Mouse (Mus musculus) lung, postnatal 36 days (tissue): ENCODE results near the gene Cubn.
A peak's percentile ranks its signal among the peaks of the same experiment; 100 is the strongest.

Source experiments
- DNase-seq: peaks from one replicate; pipeline ENCODE4 v3.0.0; 2022; ENCODE audit warnings: mixed read lengths

The Cubn gene

DNA sequence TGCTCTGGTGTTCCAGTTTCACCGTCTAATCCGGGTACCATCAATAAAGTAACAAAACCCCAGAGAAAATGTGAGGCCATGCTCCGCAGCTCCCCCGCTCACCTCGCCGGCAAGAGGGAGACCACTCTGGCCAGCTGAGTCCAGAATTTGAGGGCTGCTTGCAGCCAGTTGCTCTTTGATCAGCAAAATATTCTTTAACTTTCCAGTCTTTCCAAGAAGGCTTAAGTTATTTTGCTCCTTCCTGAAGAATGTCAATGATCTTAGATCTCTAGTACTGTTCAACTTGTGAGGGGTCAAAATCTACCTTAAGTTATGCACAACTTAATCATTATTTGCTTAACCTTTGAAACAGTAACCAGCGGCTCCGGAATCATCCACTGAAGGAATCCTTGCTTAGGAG, at the start of gene Cubn:
Gene Cubn (minus strand): TSS at position 80 of the 400 bp plus-strand sequence.
- DNase-seq = no peak

DNA sequence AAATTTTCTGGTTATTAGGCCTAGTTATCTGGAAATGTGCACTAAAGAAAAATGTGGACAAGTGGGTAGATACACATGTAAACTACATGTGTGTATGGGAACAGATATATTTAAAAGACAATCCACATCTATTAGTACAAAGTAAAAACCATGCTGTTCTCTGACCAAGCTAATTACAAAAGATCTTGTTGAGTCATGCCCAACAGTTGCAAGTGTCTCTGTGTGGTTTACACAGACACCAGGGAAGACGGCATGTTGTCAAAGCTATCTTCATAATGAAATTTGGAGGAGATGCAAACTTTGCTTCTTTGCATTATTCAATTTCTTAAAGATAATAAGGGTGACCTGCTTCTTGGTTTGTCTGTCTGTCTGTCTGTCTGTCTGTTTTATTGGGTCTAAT, 48.2 kb upstream of the Cubn start:
- DNase-seq = no peak

DNA sequence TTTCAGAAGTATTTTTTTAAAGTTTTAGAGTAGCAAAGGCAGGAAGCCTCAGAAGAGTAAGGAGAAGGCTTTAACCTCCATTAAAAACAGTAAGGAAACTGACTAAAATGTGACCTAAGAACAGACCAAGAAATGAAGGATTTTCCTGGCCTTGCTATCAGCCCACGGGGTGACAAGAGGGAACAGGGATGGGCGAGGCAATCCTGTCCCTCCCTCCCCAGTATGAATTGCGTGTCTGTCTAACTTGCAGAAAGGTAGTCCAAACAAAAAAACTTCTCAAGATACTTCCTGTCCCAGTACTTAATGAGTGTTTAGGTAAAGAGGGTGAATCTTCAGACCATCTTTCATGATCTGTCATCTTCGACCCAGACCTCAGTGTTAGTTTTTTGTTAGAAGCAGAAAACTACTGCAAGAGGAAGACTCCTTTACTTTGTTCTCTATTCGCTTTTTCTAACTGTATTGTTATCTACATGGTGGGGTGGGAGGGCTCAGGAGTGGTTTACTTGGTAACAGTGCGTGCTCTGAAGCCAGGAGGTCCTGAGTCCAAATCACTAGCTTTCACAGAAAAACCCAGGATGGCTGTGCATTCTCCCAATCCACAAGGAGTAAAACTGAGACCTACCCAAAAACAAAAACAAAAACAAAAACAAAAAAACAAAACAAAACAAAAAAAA, 47.2 kb upstream of the Cubn start:
- DNase-seq = no peak

DNA sequence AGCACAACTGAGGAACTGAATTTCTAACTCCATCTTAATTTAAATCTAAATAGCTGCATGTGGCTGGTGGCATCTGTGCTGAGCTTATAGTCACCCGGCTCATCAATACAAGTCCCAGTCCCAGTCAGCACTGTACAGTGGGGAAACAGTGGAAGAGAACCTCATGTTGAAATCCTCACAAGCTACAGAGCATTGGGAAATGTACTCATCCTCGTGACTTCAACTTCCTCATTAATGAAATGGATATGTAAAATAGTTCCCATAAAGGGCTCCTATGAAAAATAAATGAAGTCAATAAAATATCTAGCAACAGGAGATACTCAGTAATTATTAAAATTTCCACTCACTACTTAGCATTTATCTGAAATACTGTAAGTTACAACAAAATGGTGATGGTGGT, 46.6 kb upstream of the Cubn start:
- DNase-seq = peak; percentile 59

DNA sequence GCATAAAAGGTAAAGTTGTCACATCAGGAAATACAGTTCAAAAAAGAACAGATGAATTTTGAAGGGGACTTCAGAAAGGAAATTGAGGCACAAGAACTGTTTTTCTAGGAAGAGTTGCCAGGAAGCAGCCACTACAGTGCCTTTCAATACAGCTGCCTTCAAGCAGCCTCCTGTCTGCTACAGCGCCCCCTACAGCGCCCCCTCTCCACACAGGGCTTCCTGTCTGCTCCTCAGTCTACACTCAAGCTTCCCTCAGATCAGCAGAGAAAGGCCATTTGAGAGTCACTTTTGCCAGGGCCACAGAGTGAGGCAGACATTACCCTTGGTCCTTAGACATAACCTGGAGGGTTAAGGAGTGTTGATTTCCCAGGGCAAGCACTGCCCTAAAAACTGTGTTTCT, 46.1 kb upstream of the Cubn start:
- DNase-seq = no peak

DNA sequence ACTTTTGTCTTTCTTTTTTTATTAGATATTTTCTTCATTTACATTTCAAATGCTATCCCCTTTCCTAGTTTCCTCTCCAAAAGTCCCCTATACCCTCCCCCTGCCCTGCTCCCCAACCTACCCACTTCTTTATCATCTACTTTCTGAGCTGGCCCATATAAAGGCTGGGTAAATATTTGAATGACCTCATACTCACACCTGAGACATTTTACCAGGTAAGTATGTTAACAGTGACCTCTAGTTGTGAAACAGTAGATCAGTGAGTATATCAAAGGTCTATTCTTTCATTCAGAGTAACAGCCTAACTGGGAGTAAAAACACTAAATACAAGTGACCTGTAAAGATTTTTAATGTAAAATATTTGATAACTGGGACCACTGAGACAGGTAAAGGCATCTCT, 45.1 kb upstream of the Cubn start:
- no peak for DNase-seq

DNA sequence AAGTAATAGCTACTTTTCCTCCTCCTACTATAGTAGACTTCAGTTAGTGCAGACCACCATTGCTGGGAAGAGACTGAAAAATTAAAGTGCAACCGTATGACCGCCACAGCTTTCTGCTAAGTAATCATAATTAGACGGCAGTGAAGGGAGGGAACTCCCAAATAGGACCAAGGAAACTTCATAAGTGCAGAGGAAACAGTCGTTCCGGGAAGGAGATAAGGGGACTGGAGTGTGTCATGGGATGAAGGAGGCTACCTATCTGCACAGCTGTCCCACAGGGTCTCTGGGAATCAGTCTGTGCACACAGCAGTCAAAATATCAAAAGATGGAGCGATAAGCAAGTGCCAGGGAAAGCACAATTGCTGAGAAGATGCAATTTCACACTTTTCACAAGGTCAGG, 39.0 kb upstream of the Cubn start:
- no peak for DNase-seq

DNA sequence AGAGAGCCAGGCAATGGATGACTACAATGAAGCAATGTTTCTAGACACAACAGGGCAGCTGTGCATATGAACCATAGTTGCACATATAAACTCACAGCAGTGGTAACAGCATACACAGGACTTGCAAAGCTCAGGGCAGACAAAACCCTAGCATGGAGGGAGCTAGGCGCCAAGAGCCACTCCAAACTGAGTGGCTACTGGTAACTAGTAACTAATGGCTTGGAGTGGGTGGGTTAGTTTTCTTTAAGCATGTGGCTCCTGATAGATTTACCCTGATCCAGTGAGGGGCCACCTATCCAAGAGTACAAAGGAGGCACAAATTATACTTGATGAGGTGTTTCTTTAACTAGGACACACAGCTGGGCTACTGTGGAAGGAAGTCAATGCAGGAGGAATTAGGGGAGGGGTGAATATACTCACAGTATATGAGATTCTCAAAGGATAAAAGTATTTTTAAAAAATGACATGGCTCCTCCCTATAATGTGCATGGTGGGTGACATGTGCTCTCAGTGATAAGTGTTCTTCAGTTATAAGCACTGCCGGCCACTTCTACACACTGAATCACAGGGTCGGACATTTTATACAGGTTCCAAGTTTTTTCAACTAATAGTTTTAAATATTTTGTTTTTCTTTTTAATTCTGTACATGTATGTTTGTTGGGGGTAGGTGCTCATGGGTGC, 37.8 kb upstream of the Cubn start:
- no peak for DNase-seq

DNA sequence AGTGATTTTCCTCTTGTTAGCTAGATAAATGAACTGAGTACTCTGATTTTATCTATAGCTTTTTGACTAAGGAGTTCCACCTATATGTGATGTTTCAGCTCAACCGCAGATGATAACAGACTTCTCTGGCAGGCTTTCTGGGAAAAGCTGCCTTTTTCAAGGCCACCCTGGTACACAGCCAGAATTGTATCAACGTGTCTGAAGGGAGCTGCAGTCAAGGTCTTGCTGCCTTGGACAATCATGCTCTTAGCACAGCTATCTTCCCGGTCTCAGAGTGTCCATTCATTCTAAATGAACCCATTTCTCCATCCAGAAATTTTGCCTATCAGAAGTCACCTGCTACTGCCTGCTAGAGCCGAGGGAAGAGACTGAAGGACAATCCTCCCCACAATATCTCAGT, 35.9 kb upstream of the Cubn start:
- no peak for DNase-seq

DNA sequence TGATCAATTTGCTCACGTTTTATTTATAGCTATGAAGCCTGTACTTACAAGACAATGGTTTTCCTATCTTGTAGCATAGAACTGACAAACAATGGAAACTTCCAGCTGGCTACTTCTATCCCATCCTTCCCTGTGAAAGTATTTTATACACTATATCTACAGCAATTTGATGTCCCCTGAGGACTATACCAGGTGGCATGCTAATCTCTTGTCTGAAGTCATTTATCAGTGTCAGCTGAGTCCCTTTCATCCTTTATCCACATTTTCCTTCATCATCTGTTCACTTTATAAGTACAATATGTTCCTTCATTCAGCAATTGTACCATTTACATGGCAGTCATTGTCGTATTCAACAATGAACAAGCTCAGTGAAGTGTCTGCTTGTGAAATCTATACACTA, 35.5 kb upstream of the Cubn start:
- DNase-seq = no peak

DNA sequence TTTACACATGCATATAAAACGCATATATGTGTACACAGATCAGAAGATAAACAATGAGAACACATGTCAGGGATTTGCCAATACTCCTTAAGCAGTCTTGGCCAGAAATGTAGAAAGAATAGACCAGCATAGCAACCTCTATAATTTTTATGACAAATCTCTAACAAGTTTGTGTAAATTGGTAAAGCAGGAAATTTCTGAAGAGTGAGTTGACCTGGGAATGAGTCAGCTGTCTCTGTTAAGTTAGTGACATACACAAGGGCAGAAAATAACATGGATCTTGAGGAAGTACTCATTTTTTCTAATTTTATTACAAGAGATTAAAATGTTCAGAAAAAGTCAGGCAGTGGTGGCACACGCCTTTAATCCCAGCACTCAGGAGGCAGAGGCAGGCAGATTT, 34.6 kb upstream of the Cubn start:
- DNase-seq = no peak

DNA sequence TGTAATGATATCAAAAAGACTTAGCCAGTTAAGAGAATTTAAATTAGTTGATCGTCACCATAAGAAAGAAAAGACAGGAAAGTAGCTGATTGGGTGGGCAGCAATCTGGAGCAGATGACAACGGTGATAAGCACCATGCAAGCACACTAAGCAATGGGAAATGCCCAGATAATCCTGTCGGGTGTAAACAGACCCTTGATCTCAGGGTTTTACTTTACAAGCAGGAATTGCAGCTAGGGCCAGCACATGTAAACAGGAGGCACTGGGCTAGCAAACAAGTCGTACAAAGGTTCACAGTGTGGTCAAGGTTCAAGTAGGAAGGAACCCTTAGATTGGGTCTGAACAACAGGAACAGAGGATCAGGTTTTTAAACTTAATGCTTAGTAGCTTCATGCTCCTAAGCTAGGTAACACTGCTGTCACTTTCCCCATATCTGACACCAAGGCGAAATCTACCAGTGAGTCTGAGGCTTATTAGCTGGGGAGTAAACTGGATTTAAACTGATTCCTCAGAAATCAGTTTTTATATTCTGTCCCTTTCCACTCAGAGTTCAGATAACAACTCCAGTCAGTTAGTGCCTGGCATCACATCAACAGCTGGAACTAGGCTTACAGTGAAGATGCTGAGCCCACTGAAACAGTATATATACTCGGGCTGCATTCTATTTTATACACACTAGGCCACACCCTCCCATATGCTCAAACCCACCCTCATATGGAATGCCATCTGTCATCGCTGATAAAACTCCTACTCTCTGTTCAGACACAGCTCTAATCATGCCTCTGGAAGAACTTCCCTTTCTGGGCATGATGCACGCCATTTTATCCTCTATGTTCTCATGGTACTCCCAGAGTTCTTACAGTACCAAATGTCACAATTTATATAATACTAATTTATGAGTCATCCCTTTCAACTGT, 32.2 kb upstream of the Cubn start:
- DNase-seq = peak; percentile 32

DNA sequence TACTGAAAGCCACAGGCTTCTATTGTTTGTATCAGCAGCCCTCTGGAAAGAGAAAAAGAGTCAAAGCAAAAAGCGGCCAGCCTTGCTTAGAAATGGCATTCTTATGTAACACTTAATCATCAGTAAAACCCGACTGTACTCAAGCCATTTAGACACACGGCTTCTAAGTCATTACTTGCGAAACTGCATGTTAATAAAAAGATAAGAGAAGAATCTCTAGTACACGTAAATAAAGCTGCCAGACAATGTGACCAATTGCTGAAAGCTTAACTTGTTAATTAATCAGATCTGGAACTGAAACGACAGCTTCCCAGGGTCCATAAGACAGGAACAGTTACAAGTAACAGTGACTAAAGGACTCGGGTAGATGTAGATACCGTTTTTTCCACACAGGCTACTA, 30.5 kb upstream of the Cubn start:
- DNase-seq = no peak

DNA sequence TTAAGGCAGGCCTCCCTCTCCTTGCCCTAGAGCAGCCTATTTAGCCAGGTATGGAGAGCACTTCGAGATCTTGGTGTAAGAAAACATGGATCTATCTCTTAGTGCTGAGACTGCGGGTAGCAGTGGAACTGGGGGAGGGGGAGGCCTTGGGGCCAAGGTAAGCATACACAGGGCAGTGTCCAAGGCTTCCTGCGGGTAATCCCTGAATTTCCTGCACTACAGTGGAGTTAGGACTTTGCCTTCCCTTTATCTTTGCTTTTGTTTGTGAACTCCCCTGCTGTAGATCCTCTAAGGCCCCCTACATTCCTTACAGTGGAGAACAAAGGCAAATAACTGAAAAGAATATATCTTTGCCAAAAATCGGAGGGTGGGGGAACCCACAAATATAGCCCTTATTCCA, 23.3 kb upstream of the Cubn start:
- DNase-seq = no peak

DNA sequence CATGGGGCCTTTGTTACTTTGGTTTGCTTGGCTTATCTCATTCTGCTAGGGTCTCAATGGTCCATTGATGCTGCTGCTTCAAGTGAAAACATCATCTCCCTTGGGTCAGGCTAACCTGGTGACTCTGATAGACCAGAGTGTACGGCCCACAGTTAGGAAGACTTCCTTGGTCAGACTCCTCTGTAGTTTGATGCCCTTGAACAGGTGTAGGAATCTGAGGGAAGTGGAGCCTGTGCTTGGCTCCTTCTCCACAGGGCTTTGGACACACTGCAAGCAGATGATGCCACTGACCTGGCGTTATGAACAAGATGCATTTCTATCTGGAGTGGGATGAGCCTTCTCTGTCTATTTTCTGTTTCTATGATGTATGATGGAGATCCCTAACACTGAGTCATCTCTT, 11.1 kb upstream of the Cubn start:
- no peak for DNase-seq

DNA sequence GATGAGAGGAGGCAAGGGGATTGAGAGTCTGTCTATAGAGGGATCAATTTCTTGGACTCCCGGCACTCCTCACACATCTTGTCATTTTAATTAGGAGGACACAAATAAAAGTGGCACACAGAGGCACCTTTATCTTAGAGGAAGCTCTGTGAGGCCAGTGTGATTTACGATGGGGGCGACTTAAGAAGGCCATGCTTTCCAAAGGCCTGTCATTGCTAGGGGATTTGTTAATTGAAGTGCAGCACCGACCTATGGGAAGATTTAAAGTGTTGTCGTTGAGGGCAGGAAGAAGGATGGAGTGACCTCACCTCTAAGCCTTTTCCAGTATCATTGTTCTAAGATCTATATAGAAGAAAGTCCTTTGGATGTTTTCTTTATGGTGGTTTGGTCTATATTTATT, 9.9 kb upstream of the Cubn start:
- DNase-seq = no peak

DNA sequence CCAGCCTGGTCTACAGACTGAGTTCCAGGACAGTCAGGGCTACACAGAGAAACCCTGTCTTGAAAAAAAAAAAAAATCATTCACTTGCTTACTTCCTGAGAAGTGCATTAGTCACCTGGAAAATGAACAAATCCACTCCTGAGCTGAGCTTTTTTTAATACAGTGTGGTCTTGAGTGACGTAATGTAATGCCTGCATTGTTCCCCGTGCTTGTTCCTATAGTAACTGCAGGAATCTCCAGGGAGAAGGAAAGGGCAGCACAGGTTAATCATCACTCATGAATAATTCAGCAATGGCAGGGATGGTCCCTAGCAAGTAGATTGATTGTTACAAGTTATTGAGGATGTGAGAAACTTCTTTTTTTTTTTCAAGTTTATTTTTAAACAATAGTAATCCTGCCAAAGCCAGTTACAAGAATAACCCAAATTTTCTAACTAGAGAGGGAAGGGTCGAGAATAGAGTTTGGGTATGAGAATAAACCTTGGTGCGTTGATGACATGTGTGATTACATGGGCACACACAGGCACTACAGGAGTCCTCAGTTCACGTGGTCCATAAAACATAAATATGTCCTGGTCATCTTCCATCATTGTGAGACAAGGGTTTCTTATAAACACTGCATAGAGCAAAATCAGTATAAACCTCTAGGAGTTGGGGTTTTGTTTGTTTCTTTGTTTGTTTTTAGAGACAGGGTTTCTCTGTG, 8.8 kb upstream of the Cubn start:
- no peak for DNase-seq

DNA sequence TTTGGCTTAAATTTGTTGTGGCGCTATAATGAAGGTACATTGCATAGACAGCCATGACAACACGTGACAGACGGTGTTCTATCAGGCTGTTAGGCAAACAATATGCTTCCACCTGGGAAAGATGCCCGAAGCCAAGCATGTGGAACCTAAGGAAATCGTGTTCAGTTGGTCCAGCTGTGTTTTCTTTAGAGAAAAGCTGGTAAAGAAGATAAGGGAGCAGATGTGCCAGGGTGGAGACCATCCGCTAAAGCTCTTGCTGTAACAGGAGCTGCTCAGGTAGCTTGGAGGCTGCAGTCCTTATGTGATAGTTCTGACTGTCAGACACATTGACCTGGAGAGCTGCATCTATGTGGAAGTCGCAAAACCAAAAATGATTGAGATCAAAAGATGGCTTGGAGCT, 7.6 kb upstream of the Cubn start:
- no peak for DNase-seq

DNA sequence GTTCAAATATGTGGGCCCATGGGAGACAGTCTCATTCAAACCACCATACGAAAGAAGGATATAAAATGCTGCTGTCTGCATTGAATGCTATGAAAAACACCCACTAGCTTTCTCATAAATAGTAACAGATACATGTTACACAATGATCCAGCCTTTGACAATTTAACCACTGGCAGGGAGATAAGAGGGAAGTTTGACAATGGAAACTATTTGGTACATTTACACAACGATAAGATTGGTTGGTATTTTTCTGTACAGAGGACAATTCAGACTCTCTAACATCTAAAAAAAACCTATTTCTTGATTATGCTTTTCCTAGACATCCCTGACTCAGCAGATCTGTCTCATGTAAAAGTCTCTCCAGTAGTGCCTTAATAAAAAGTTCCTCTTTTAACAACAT, 4.5 kb upstream of the Cubn start:
- DNase-seq = no peak

DNA sequence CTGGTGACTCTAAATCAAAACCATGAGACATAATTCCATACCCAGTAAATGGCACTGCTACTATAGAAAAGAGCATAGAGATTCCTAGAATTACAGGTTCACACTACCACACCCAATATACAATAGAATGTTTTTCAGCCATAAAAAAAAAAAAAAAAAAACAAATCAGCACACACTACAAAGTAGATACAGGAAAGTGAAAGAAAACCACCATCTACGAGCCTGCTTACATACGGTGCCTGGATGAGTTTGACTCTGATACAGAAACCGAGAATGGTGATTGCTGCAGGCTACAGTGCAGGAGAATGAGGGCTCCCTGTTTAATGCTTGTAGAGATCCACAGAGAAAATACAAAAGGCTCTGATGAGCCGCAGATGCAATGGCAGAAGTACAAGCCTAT, 1.3 kb upstream of the Cubn start:
- no peak for DNase-seq

DNA sequence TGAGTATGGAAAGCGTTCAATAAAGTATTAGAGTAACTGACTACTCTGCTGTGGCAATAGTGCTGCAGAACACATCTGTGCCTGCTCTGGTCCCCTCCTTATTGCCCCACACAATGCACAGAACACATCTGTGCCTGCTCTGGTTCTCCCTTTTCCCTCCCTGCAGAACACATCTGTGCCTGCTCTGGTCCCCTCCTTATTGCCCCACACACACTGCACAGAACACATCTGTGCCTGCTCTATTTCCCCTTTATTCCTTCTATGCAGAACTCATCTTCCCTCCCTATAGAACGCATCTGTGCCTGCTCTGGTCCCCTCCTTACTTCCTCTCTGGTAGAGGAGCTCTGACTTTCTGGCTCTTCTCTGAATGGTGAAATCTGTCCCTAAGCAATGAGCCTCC, 1.1 kb downstream of the Cubn start:
- no peak for DNase-seq

DNA sequence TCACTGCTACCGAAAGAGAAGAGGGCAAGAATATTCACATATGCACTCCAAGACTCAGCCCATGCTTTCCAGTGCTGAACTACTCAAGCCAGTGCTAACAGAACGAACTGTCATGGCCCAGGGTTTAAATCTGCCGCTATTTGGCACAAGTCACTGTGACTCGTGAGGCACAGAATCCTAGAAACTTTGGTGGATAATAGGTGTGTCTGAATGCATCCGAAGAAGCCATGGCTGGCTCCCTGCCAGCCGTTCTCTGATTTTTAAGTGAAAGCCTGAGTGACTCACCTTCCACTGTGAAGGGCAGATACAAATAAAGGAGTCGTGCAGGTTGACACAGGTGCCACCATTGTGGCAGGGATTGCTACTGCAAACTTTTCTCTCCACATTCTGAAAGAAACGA, 5.1 kb downstream of the Cubn start:
- DNase-seq = no peak

DNA sequence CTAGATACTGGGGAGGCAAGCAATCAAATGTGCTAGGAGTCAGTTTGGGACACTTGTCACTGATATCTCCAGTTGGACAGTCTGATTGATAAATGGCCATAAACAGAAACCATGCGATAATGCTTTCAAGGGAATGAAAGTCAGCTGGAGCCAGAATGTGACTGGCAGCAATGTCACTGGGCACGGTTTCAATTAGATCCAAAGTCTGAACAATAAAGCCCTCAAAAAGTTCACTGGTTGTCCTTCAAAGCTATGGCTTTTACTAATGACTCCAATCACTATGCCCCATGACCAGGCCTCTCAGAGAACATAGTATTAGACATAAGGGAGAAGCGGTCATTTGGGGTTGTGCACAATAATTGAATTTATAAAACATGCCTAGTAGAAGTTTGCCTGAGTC, 7.0 kb downstream of the Cubn start:
- peak; percentile 19 for DNase-seq
